Mouse (Mus musculus) retina, postnatal 1 day (tissue): ENCODE results near the gene Calr.

Experiments used
- DNase-seq: peaks from one replicate; pipeline ENCODE4 v3.0.0-alpha.2; 2012

Calr gene

GRCm38 (mm10) chr8:84846722-84847572 is at the start of gene Calr:
Calr (minus strand) TSS chr8:84846934.
- DNase-seq = peak; percentile 100

- no peak for DNase-seq
Measured at GRCm38 (mm10) chr8:84895963-84896362, 49.2 kb upstream of the Calr start.

DNA sequence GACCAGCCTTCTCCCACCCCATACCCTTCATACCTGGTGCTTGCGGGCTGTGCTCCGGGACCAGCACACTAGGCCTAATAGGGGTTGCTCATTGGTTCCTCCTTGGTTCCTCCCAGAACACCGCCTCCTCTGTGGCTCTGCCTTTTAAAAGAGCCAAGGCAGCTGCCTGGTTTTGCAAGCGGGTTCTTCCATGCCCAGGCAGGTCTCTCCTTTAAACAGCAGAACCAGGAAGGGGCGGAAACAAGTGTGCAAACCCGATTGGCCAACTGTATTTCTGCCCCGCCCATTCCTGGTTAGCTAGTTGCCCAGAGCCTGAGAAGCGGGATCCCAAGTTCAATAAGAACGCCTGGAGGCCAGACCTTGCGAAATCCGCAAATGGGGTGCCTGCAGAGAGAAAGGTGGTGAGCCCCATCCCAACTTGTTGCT is 47.0 kb upstream of the Calr start, which contains the start of gene Gcdh:
Gene Gcdh (minus strand): TSS at position 213 of the 426 bp plus-strand sequence.
- DNase-seq = peak; percentile 97

- no peak for DNase-seq
Measured at GRCm38 (mm10) chr8:84892993-84893708, 46.4 kb upstream of the Calr start.

DNA sequence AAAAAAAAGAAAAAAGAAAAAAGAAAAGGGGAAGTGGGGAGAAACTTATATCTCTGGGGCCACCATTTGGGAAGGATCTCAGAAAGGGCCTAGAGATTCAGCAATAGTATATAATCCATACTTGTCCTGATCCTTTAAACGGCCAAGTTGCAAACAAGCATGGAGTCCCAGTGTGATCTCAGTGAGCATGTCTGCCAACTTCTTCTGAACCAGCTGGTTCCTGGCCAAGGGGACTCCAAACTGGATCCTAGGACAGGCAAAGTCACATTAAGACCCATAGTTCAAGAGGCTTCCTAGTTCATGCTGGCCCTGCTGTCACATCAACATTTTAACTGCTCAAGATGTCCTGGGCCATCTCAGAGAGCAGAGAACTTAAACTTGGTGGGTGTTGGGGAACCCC is 42.4 kb upstream of the Calr start:
- no peak for DNase-seq

- DNase-seq = no peak
Measured at GRCm38 (mm10) chr8:84888280-84888679, 41.5 kb upstream of the Calr start.

- no peak for DNase-seq
Measured at GRCm38 (mm10) chr8:84884728-84885127, 38.0 kb upstream of the Calr start.

GRCm38 (mm10) chr8:84878915-84879314 is 32.2 kb upstream of the Calr start:
- DNase-seq = no peak

DNA sequence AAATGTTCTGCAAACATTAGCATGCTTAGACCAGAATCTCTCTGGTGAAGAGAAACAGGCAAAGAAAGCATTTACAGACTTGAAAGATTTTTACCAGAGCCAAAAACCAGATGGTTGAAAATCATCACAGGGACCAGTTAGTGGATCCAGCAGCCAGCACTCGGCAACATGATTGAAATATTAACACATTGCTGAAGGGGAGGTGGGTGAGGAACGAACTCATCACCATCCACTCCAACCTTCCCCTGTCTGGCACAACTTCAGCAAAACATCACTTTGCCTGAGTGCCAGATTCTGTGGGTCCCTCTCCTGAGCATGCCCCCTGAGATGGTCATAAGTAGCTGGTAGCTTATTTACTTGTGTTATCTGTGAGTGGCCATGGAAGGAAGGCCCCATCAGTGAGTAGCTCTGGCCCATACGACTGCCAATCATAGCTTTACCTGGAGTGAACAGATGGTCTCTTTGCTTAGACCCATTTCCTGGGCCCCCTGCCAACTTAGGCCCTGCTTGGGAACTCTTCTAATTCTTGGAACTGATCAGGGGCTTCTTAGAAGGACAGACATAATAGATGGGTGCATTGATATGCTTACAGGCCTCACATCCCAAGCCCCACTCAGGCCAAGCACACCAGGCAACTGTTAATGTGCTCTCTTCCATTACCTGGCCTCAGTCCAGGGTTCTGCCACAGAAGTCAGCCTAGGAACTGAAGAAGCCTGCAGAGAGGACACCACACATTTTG is 30.7 kb upstream of the Calr start:
- no peak for DNase-seq

DNA sequence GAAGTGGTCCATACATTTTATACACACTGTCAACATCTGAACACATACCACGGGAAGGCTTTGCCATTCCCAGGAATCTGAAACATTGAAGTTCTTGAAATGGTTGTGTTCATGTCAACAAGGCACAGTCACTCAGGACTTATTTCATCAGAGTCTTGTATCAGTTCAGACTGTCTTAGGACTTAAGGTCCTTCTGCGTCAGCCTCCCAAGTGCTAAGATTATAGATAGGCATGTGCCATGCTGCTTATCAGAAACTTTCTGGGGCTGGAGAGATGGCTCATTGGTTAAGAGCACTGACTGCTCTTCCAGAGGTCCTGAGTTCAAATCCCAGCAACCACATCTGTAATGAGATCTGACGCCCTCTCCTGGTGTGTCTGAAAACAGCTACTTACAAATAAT is 27.6 kb upstream of the Calr start:
- DNase-seq = no peak

- no peak for DNase-seq
Measured at GRCm38 (mm10) chr8:84873016-84873415, 26.3 kb upstream of the Calr start.

DNA sequence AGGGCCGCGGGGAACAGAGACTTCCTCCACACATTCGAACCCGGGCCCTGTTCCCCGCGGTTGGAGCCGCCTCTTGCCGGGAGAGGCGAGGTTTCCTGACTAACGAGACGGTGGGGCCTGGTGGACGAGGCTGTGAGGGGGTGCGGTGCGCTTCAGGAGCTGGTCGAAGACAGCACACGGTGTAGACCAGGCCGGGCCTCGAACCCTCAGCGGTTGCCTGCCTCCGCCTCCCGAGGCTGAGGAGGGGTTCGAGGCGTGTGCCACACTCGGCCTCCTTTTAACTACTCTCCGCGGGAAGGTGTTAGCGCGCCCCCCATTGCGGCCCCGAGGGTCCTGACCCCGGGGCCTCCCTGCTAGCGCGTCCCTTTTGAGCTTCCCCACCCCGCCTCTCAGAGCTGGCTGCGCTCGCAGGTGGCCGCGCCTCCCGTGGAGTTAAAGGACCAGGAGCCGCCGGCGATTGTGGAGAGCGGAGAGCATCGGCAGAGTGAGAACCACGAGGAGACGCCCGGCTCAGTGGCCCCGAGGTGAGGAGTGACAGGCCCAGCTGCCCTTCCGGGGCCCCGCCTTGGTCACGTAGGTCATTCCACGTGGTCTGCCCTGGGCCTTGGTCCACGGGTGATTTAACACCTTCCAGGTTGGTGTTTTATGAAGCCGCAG is 25.7 kb upstream of the Calr start:
- peak; percentile 64 for DNase-seq

GRCm38 (mm10) chr8:84871376-84872308 is 24.9 kb upstream of the Calr start, which contains the start of gene Syce2:
Syce2 (plus strand) TSS chr8:84872111.
- peak; percentile 80 for DNase-seq

DNA sequence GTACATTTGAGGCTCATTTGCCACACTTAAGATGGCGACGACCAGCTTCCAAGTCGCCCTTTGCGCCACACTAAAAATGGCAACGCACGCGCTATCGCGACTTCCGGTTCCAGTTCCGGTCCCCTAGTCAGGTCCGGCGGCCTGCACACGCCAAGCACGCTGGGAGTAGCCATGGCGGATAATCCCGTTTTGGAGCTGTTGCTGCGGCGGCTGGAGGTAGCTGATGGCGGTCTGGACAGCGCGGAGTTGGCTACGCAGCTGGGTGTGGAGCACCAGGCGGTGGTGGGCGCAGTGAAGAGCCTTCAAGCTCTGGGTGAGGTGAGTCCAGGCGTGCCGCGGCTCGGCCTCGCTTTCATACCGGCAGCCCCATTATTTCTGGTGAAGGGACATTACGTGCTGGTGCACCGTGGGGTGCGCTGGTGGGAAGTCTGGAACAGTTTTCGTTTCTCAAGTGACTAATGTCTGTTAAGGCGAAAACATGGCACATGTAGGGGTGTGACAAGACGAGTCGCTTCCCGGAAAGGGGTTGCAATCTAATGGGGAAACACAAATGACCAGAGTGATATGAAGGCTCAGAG is 10.2 kb upstream of the Calr start, which contains the start of gene Farsa:
Gene Farsa (plus strand): TSS at position 126 of the 578 bp plus-strand sequence.
- peak; percentile 97 for DNase-seq

DNA sequence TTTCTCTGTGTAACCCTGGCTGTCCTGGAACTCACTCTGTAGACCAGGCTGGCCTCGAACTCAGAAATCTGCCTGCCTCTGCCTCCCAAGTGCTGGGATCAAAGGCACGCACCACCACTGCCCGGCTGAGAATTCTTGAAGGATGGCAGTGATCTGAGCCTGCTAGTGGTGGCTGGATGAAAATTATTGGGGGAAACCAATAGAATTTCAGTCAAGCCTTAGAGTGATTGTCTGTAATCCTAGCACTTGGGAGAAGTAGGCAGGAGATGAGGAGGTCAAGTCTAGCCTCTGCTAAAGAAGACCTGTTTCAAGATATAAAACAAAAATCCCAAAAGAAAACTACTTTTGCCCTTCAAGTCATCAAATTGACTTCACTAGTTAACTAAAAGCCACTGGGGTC is 9.7 kb upstream of the Calr start:
- no peak for DNase-seq

DNA sequence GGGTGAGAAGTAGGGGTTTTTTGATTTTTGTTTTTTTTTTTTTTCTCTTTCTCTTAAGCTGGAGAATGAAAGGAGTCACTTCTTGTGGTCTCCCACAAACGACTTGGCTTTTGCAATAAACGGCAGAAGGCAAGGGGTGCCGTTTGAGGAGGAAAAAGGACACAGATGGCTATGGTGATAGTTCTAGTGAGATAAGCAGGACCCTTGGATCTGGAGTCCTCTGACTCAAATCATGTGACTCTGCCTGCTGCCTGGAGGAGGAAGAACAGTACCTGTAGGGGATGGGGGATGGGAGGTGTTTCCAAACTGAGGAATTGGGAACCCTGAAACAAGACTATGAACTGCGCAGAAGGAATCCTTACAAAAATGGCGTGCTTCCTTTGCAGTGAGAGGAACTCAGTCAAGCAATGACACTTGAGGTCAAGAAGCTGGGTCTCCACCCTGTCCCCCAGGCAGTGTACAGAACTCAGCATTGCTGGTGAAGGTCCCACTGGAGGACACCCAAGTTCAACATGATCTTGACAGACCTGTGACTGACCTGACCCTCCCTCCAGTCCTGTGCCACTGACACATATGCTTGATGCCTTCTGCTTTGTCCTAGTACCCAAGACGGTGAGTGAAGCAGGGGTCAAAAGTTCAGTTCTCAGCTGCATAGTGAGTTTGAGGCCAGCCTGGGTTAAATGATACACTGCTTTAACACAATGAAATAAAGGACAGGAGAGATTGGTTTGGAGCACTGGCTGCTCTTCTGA is 1.1 kb upstream of the Calr start:
- no peak for DNase-seq

GRCm38 (mm10) chr8:84846094-84846721 is 526 bp downstream of the Calr start:
- DNase-seq = no peak

DNA sequence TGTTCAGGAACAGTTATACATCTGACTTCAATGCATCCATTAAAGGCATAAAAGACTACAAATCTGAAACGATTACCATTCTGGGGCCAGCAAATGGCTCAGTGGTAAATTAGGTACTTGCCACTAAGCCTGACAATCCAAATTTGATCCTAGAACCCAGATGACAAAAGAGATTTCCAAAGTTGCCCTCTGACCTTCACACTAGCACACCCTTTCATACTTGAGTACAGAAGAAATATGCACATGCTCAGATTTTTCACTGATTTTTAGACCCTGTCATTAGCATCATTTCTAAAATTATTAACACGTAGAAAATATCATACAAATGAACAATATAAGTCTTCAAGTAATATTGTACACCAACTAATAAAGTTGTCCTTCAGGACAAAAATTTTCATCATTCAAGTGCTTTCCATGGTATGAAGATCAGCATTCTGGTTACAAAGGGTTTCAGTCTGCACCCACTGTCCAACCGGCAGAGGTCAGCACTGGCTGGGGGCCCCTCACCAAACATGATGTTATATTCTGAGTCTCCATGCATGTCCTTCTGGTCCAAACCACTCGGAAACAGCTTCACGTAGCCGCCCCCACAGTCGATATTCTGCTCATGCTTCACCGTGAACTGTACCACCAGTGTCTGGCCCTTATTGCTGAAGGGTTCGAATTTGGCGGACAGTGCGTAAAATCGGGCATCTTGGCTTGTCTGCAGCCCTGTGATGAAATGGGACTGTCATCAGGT is 1.2 kb downstream of the Calr start:
- DNase-seq = peak; percentile 61
